Mouse (Mus musculus) liver, postnatal 0 days (tissue): ENCODE data around the gene Actr3. TPM values are rescaled to one million over a fixed set of nuclear protein-coding genes. Genes with fewer than 3 reads are reported as not detected.
A peak's percentile ranks its signal among the peaks of the same experiment; 100 is the strongest.

ENCODE experiments used
- ATAC-seq: fragments of 200-750 bp; cut with Nextera tagmentation; 2 replicates; pipeline ENCODE4 v1.8.0; 2017; ENCODE audit warnings: mild to moderate bottlenecking, moderate library complexity
- DNase-seq: peaks from one replicate; pipeline ENCODE4 v3.0.0-alpha.2; 2016
- H3K27ac ChIP-seq: fragments of 300-500 bp; sonication (generic); 2 replicates; pipeline ENCODE4 v1.5.1; 2014; ENCODE audit warnings: antibody characterized with exemption, moderate library complexity, mild to moderate bottlenecking, low read depth
- H3K27me3 ChIP-seq: fragments of 300-500 bp; sonication (generic); 2 replicates; pipeline ENCODE4 v1.6.1; 2014; ENCODE audit warnings: low read length, control low read depth, mixed read lengths; ENCODE audit not compliant: insufficient read depth
- H3K36me3 ChIP-seq: fragments of 300-500 bp; sonication (generic); replicated peaks from 2 replicates; pipeline ENCODE4 v1.6.1; 2014; ENCODE audit warnings: mild to moderate bottlenecking, control low read depth, low read length, moderate library complexity, mixed read lengths; ENCODE audit not compliant: insufficient read depth
- H3K4me1 ChIP-seq: fragments of 300-500 bp; sonication (generic); 2 replicates; pipeline ENCODE4 v1.6.1; 2014; ENCODE audit warnings: antibody characterized with exemption, mild to moderate bottlenecking, control low read depth; ENCODE audit not compliant: insufficient read depth
- H3K4me2 ChIP-seq: fragments of 300-500 bp; sonication (generic); 2 replicates; pipeline ENCODE4 v1.6.1; 2014; ENCODE audit warnings: low read depth, mild to moderate bottlenecking, low read length, moderate library complexity, mixed read lengths
- H3K4me3 ChIP-seq: fragments of 300-500 bp; sonication (generic); 2 replicates; pipeline ENCODE4 v1.5.1; 2014; ENCODE audit warnings: low read depth, low read length
- H3K9ac ChIP-seq: fragments of 300-500 bp; sonication (generic); replicated peaks from 2 replicates; pipeline ENCODE4 v1.6.1; 2014; ENCODE audit warnings: mild to moderate bottlenecking, moderate library complexity
- H3K9me3 ChIP-seq: fragments of 300-500 bp; sonication (generic); 2 replicates; pipeline ENCODE4 v1.6.1; 2016; ENCODE audit warnings: mild to moderate bottlenecking, control low read depth, low read length, mixed read lengths
- CTCF ChIP-seq: sonication (generic); IDR thresholded peaks from 2 replicates; pipeline ENCODE4 v1.5.1; 2016; ENCODE audit warnings: antibody characterized with exemption, low read depth
- EP300 ChIP-seq: IDR thresholded peaks from 2 replicates; pipeline ENCODE4 v1.6.1; 2016; ENCODE audit warnings: antibody characterized with exemption, low read depth, mild to moderate bottlenecking
- WGBS: fragments of 180-500 bp; shearing (Covaris S2); extraction: QIAGEN DNeasy Blood & Tissue Kit; methylation state at CpG from one replicate; pipeline ENCODE4 v1.1.7; 2014; ENCODE audit not compliant: insufficient replicate concordance; 5-methylcytosine and 5-hydroxymethylcytosine counted together
- polyA plus RNA-seq: library from polyadenylated mRNA; unstranded; fragments of >200 nt; fragmentation: Nextera tagmentation; extraction: Ambion mirVana; gene quantifications from 2 replicates; pipeline ENCODE4 v1.2.1, GENCODE M21; 2015

Actr3 gene
- polyA plus RNA-seq, 1 experiment from 2014 or later, result 129 TPM

DNA sequence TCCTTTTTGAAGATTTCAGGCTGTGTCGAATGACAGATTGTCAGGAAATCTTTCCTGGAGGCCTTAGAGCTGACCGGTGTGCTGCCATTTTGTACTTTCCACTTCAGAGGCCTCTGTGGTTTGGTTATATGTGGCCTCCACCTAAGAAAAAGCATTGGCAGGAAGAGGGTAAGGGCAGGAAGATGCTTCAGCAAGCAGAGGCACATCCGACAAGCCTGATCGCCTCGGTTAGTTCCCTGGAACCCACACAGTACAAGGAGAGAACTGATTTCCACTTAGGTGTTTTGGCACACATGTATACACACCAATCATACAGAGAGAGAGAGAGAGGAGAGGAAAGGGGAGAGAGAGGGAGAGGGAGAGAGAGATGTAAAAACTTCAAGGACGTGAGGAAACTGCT is 5.7 kb upstream of the Actr3 start:
- no peak for DNase-seq
- no peak overlapping the region for H3K9ac ChIP-seq
- H3K36me3 ChIP-seq, result no peaks in the 10 kb centered on the region
- peak overlapping the region; percentile 36; the same call in 1 of the 2 replicates for H3K4me2 ChIP-seq
- H3K4me3 ChIP-seq, result no peak overlapping the region
- peak overlapping the region; percentile 88 for H3K27ac ChIP-seq
- TF ChIP-seq EP300, result no peak
- TF ChIP-seq CTCF, result no peak
- no peaks in the 10 kb centered on the region for H3K27me3 ChIP-seq
- no peaks in the 10 kb centered on the region for H3K9me3 ChIP-seq
- WGBS, result 45% methylated on average over 6 of the region's 6 CpGs
- ATAC-seq, result peak; percentile 41
- peaks cover 32% of the 10 kb centered on the region for H3K4me1 ChIP-seq

DNA sequence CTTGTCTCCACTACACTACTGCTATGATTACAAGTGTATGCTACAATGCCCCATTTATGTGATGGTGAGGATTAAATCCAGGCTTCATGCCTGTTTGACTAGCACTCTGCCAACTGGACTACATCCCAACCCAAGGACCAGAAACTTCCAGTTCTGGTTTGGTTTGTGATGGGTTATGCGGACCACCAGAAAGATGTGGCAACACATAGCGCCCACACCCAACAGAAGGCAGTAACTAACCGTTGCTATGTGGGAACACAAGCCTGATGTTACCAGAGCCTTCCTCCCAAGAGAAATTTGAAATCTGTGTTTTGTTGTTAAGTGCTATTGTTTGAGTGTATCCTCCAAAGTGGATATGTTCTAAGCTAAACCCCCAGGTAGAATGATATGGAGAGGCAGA is 4.0 kb upstream of the Actr3 start:
- Histone ChIP-seq H3K27ac (no peak overlapping the region), H3K9me3 (no peaks in the 10 kb centered on the region), H3K4me2 (no peak overlapping the region), H3K9ac (no peak overlapping the region), H3K36me3 (no peaks in the 10 kb centered on the region), H3K27me3 (no peaks in the 10 kb centered on the region), H3K4me1 (peaks cover 32% of the 10 kb centered on the region), H3K4me3 (no peak overlapping the region)
- ATAC-seq, result no peak
- TF ChIP-seq CTCF (no peak), EP300 (no peak)
- WGBS, result 81% methylated on average over 3 of the region's 3 CpGs
- DNase-seq, result no peak

DNA sequence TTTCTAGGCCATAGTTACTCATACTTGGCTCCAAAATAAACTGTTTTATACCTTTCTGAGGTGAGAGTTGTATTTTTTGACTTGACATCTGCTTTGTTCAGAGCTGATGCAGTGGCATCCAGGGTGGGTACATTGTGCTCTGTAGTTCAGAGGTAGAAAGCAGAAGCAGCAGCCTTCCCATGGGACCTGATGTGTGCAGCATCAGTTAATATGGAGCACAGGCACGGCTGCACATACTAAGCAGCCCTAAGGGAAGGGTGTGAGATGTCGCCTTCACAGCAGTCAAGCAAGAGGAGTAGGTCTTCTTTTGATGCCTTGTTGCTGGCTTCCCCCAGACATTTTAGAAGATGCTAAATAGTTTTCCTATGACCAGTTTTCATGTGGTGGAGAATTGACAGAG is 3.3 kb upstream of the Actr3 start:
- Histone ChIP-seq H3K4me2 (no peak overlapping the region), H3K27ac (no peak overlapping the region), H3K4me3 (no peak overlapping the region), H3K4me1 (peaks cover 32% of the 10 kb centered on the region), H3K9ac (no peak overlapping the region), H3K9me3 (no peaks in the 10 kb centered on the region), H3K36me3 (no peaks in the 10 kb centered on the region), H3K27me3 (no peaks in the 10 kb centered on the region)
- ATAC-seq (no peak), DNase-seq (no peak)
- TF ChIP-seq EP300 (no peak), CTCF (no peak)
- WGBS, result 81% methylated on average over 2 of the region's 2 CpGs

DNA sequence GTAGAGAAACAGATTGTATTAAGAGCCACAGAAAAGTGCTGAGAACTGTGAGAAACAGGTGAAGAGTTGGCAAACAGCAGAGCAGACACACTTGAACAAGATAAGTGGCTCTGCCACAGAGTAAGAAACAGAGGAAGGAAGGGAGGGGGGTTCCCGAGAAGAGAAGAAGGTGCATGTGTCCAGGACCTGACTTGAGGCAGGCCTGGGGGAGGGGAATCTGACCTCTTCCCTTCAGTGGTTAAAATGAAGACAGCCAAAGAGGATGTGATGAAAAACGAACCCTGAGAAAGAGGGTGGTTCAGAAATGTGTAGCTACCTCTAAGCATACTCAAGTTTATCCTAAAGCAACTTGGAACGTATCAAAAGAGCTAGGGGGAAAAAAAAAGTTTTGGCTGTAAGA is 2.4 kb upstream of the Actr3 start:
- ATAC-seq (no peak), DNase-seq (peak; percentile 27)
- no peak overlapping the region for H3K9ac ChIP-seq
- no peak for TF ChIP-seq EP300
- no peak for TF ChIP-seq CTCF
- H3K36me3 ChIP-seq, result no peaks in the 10 kb centered on the region
- WGBS, result 25% methylated on average over 3 of the region's 3 CpGs
- 0 out of 2 replicates have a peak overlapping the region, but pooled peaks have one; percentile 29 for H3K4me2 ChIP-seq
- no peaks in the 10 kb centered on the region for H3K9me3 ChIP-seq
- H3K4me3 ChIP-seq, result no peak overlapping the region
- peaks cover 32% of the 10 kb centered on the region for H3K4me1 ChIP-seq
- peak overlapping the region; percentile 49 for H3K27ac ChIP-seq
- no peaks in the 10 kb centered on the region for H3K27me3 ChIP-seq

DNA sequence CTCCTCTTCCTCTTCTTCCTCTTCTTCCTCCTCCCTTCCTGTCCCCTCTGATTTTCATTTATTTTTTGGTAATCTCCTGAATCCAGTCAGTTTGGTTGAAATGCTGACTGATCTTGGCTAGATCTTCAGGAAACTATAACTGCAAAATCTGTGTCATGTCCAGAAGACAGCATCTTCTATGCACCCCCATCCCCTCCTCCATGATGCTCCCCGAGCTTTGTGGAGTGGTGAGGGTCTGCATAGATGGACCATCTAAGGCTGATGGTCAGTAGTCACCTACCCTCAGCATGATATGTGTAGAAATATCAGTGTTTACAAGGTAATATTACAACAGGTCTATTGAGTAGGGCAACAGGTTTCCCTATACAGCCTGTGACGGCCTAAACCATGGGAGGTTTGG is 1.6 kb upstream of the Actr3 start:
- peak overlapping the region; percentile 7; the same call in 1 of the 2 replicates for H3K4me2 ChIP-seq
- no peak for ATAC-seq
- H3K36me3 ChIP-seq, result no peaks in the 10 kb centered on the region
- no peaks in the 10 kb centered on the region for H3K27me3 ChIP-seq
- TF ChIP-seq EP300 (no peak), CTCF (no peak)
- WGBS, result 79% methylated on average over 2 of the region's 2 CpGs
- no peak overlapping the region for H3K4me3 ChIP-seq
- DNase-seq, result no peak
- no peaks in the 10 kb centered on the region for H3K9me3 ChIP-seq
- peak overlapping the region; percentile 49 for H3K27ac ChIP-seq
- H3K4me1 ChIP-seq, result peaks cover 35% of the 10 kb centered on the region
- H3K9ac ChIP-seq, result 0 out of 2 replicates have a peak overlapping the region, but pooled peaks have one; percentile 8

DNA sequence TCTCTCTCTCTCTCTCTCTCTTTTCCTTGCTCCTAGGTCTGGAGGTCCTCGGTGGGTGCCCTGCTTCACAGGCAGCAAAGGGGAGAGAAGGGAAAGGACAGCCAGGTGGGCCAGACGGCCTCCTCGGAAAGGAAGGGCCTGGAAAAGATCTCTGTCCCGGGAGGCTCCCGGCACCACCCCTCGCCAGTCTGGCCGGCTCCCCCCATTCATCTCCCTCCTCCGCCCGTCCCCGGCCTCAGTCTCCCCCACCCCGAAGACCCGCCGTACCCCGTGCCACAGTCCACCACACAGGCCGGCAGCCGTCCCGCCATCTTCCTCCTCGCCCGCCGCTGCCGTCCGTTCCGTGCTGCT is 534 bp downstream of the Actr3 start:
- WGBS, result 2% methylated on average over 18 of the region's 23 CpGs
- DNase-seq, result no peak

DNA sequence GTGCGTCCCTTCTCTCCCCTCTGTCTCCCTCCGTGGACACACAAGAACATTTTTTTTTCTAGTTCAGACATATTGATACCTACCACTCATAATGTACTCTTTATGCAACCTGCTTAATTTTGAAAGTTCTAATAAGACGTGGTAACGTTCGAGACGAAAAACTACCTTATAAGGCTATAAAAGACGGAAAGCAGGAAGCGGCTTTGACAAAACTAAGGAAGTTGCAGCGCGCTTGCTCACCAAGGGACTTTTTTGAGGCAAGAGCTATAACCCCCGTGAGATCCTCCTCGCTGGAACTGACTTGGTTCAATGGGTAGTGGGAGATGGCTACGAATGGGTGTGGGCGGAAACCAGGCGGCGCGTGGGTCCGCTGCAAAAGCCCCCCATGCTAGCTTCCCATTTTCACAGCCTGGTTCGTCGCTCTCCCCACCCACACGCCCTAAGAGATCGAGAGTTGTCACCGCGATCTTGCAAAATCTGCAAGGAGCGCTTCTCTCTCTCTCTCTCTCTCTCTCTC is 984 bp downstream of the Actr3 start:
- 0 out of 2 replicates have a peak, but pooled peaks cover 3% of the 10 kb centered on the region for H3K36me3 ChIP-seq
- peaks cover 37% of the 10 kb centered on the region for H3K4me1 ChIP-seq
- DNase-seq, result peak; percentile 59
- H3K4me3 ChIP-seq, result peak overlapping the region; percentile 97
- peak overlapping the region; percentile 82 for H3K4me2 ChIP-seq
- H3K27ac ChIP-seq, result peak overlapping the region; percentile 99
- under 1% methylated on average over 25 of the region's 25 CpGs for WGBS
- 0 out of 2 replicates have a peak, but pooled peaks have one; percentile 2 for ATAC-seq
- no peaks in the 10 kb centered on the region for H3K27me3 ChIP-seq
- H3K9ac ChIP-seq, result peak overlapping the region; percentile 95
- no peak for TF ChIP-seq EP300
- no peaks in the 10 kb centered on the region for H3K9me3 ChIP-seq

More for the DNA sequence above, 534 bp downstream of the Actr3 start:
- Histone ChIP-seq H3K27ac (peak overlapping the region; percentile 99), H3K9me3 (no peaks in the 10 kb centered on the region), H3K9ac (peak overlapping the region; percentile 95), H3K27me3 (no peaks in the 10 kb centered on the region), H3K4me1 (peaks cover 34% of the 10 kb centered on the region), H3K4me2 (peak overlapping the region; percentile 82), H3K4me3 (peak overlapping the region; percentile 97), H3K36me3 (0 out of 2 replicates have a peak, but pooled peaks cover 2% of the 10 kb centered on the region)
- TF ChIP-seq EP300 (no peak), CTCF (no peak)
- peak; percentile 14 for ATAC-seq
